Mouse (Mus musculus): ENCODE measurements at regions not wholly inside any gene's neighbourhood (a gene's known extent, or its start where the extent isn't known, plus 50 kb on each side); places are given as distances from the start of the nearest gene placed in this dataset.
"Not testable (repeated sequence)": the region's sequence is repeated elsewhere in the genome, so short reads cannot be mapped to it uniquely, and the experiment has no call there.

DNA sequence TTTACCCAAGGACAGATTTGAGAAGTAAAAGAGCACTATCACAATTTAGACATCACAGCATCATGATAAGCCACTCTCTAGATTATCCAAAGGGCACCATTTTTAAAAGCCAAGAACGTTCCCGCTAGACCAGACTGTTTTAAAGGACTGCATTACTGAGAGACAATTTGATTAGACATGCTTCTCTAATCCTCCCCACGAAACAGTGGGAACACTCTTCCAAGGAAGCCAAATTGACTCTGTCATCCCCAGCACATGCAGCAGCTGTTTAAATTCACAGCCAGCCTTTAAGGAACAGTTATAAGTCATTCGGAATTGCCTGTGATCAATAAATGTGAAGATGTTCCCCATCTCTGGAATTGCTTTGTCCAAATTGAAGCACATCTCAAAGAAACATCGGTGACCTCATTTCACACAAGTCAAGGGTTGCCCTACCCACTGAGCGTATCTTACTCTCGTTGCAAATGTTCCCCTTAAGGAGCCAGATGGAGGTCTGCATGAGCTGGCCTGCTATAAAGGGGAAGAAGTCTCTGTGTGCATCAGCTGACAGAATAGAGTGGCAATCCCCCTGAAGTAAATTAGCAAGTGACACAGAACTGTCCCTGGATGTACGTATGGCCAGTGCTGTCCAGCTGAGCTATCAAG is 393.2 kb downstream of the Pid1 start:
- DNase-seq, result no peak

DNA sequence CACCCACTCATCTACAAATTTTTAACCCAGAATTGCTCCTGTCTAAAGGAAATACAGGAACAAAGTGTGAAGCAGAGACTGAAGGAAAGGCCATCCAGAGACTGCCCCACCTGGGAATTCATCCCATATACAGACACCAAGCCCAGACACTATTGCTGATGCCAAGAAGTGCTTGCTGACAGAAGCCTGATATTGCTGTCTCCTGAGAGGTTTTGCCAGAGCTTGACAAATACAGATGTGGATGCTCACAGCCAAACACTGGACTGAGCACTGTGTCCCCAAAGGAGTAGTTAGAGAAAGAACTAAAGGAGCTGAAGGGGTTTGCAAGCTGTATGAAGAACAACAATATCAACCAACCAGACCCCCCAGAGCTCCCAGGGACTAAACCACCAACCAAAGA is 399.3 kb downstream of the Pid1 start:
- DNase-seq, result not testable (repeated sequence)

DNA sequence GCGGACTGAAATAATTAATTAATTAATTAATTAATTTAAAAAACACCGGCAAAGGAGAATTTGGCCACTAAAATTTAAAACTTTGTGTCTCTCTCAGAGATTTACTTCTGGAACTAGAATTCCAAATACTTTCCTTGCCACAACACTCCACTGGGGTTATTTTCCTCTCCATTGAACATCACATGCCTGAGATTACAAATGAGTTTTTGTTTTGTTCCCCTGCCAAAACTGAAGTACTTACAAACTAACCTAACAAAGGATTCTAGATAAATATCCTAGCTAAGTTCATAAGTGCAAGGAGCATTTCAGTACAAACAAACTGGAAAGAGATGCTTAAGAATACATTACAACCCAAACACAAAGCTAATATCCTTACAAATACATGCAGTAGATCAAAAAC is 402.2 kb downstream of the Pid1 start:
- no peak for DNase-seq

DNA sequence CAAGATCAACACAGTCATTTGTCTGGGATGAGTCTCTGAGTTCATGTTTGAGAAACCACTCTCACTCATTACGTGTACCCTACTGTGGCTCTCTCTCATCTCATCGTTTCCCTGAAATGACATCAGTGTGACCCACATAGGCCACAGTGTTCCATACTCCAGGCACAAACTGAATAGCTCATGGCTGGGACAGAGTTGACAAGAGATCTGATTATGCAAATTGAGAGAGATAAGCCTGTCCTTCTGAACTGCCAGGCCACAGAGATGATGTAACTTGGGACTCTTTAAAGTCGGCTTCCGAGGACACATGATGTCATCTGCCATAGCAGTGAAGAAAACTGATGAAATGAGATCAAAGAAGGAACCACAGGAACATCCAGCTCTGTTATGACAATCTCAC is 404.2 kb downstream of the Pid1 start:
- DNase-seq, result no peak

DNA sequence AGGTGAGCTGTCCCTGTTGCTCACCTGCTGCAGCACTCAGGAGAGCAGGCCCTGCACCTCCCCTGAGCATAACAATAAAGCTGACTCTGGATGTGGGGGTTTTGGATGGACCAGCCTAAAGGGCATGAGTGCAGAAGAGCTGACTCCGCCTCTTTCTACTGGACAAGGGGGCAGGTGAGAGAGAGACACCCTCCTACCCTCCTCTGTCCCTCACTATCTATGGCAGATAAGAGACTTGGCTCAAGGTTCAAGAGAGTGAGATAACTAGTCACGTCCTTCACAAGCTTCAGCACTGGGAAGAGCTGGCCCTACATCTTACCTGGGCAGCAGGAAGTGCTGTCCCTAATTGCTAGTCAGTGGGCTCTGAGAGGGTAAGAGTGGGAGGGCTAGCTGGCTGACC is 441.1 kb downstream of the Pid1 start:
- no peak for DNase-seq

DNA sequence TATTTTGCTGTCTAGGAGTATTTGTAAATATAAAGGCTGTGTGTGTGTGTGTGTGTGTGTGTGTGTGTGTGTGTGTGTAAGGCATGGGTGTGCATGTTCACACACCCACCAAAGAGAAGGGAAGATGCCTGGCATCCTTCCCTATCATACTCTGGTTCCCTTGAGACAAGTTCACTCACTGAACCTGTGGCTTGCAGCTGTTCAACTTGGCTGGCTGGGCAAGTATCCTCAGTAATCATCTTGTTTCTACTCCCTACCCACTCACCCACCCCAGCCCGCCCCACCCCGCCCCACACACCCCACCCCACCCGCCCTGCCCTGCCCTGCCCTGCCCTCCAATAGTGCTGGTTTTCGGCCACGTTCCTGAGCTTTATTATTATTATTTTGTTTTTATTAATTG is 448.5 kb downstream of the Pid1 start:
- DNase-seq, result no peak

DNA sequence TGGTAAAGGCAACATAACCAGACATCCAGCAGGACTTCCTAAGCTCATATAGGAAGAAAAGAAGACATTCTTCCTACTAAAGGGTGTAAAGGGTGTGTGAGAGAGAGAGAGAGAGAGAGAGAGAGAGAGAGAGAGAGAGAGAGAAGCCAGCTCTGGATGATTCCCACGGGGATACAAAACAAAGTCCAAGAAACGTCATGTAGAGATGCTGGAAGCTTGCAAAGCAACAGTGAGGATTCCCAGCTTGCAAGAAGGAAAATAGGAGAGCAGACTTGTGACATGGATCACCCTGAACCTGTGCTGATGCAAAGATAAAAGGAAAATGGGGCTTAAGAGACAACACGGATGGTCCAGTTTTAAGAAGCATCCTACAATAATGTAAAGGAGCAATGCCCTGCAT is 456.6 kb downstream of the Pid1 start:
- no peak for DNase-seq

DNA sequence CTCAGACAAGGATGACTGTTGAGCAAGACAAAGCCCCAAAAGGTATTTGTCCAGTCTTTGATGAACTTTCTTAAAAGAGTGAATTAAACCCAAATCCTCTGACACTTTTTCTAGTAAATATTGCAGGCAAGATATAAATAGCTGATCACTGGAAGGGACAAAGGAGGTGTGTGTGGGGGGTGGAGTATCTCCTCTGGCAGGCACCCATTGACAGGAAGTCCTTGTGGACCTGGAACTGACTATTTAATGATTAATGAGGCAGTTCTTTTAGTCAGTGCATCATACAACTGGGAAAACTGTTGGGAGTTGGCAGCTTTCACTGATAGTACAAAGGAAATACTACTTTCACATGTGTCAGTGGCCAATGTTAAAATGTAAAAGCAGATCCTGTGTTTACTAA is 457.1 kb downstream of the Pid1 start:
- DNase-seq, result no peak

DNA sequence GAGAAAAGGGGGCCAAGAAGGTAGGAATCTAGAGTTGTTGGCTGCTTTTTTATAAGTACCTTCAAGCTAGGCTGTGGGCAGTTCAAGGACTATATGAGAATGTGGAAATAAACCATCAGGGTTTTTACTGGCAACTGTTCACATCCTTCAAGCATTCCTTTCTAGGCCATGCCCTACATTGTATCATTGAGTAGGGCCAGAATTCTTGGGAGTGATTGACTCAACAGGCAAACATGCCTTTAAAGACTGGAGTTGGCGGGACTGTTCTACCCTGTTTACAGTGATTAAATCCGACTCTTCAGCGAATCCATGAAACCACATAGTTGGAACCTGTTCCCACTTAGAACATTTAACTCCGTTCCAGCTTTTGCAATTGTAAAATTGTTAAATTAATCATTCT is 463.8 kb downstream of the Pid1 start:
- no peak for DNase-seq

DNA sequence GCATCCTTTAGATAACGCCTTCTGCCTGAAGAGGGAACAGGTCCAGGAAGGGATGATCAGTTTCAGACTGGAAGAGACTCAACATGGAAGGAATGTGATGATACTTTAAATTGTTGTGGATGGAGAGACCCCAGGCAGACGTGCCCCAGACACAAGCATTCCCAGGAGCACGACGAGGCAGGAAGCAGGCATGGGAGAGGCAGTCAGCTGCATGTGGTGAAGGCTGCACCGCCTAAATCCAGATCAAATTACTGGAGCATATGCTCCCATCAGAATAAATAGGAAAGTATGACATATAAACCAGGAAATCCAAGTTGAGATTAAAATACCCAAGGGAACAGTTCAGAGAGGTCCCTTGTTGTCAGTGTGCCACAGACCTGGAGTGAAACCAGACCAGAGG is 467.3 kb downstream of the Pid1 start:
- DNase-seq, result no peak

DNA sequence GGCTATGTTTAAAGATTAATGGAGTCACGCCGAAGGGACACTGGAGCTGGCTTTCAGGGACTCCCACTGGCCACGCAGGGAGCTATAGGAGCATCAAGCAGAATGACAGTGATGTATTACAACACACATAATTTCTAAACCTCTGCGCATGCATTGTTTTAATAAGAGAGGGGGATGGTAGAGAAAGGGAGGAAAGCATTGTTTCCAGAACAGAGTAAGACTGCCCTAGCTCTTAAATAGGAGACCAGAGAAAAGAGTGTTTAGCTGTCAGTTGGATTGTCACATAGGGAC is 471.1 kb upstream of the Sphkap start:
- no peak for DNase-seq

DNA sequence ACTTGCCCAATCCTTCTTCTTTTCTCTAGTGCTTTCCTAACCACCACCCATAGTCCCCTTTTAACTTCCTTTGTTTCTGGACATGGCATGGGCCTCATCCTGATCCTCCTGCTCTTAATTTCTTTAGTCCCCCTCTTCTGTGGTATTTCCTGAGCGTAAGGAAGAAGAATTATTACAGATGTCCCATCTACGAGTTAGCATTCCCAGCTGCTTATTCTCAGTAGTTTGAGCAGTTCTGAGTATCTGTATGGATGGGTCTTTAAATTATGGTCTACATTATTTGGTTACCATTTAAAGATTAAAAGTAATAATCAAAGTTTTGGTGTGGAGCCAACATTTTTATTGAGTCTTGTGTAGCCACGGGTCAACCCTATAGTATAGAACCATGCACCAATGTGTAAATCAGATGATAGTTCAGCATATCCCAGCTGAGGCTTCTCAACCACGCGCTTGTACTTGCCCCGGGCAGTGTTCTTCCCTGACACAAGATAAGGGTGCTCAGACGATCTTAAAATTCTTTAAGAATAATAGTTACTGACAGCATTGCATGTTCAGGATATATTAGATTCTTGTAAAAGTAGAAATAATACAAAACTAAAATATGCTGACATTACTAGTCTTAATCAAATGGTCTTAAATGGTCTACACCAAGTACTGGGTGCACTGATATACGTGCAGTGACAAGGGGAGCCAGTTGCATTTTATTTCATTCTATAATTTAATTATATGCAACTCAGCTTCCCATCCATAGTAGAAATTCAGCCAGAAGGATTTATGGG is 470.5 kb upstream of the Sphkap start:
- no peak for DNase-seq

DNA sequence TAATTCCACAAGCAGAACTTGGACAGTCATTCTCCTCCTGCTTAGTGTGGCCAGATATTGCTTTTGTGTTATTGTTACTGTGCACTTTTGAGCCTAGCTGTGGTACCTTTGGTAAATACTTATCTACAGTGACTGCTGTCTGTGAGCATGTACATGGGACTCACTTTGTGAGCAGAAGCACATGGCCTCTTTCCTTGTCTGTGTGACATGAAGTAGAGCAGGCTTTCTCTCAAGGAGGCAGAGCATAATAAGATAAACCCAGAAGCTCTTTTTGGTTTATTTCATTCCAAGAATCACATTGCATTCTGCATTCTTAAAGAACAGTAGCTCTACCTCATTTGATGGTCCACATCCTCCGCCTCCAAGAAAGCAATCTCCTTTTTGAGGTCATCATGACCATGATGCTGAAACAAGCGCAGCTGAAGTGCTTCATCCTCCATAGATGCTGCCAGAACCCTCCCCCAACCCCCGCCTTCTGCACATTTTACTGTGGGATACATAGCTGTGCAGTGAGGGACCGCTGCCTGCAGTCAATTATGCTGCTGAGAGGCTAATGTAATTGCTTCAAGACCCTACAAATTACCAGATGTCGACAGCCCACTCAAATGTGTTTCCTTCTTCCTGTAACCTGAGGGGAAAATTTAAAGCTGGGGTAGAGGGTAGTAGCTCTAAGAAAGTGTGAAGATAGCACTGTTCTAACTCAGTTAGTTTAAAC is 463.0 kb upstream of the Sphkap start:
- no peak for DNase-seq

DNA sequence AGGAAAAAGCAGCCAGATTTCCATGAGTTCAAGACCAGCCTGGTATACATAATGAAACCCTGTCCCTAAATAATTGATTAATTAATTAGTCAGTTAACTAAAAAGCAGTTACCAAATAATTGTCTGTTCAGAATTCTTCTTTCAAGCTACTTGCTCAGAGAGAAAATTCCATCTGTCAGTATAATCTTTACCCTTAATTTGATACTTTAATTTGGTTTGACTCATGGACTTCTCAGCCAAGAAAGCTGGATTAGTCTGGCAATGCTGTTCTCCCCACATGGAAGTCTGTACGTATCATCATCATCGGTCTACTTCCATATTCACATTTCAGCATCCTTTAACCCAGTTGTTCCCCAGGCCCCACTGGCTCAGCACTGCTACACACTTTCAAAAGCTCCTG is 461.0 kb upstream of the Sphkap start:
- no peak for DNase-seq

DNA sequence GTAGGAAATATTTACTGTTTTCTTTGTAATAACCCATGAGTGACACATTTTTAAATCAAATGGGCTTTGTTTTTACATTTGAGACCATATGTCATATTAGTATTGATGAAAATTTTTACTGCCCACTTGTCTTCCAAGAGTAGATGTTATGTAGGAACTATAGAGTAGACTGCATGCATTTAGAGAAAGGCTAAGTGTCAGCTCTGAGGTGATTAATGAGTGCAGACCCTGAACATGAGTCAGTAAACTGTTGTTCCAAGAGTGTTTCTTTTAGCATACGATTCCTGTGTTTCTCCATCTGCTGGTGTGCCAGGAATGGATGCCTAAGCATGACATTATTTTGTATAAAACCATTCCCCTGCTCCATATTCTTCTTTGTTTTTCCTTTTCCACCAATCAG is 454.5 kb upstream of the Sphkap start:
- DNase-seq, result no peak

DNA sequence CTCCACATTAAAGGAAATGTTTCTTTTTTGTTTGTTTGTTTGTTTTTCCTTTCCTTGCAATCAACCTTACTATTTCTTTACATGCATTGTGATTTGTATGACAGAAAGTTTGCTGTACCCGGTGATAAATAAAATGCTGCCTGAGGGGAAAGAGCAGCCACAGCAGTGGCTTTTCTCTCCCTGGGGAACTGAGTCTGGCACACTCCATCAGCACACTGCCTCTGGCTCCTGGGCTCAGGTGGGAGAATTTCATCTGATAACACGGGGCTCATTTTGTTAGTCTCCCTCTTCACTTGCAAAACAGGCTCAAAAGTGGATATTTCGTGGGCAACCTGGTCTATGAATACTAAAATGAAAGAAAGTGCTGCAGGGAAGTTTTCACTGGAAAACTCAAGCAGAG is 454.1 kb upstream of the Sphkap start:
- DNase-seq, result no peak

DNA sequence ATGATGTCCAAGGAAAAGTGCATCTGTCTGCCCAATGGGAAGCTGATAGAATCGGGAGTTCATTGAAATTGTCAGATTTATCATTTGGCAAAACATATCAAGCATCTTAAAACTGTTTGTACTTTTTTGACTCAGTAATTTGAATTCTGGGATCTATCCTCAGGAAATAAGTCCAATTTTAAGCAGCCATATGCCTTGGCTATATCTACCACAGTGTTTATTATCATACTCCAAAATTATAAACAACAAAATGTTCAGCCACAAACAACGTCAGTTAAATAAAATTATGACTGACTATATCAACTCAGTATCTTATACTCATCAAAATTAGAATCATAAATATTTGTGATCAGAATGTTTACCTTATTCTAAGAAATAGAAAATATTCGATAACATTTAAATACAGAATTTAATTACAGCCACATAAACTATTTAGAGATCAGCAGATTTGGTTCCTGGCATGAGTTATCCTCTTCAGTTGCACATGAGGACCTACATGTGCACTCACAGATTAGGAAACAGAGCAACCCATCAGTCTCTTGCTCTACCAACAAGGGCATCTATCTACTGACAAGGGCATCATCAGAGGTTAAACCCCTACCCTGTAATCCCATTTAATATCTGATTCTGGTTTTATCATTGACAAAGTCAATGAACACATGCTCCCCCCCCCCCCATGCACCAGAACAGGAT is 451.9 kb upstream of the Sphkap start:
- DNase-seq, result no peak

DNA sequence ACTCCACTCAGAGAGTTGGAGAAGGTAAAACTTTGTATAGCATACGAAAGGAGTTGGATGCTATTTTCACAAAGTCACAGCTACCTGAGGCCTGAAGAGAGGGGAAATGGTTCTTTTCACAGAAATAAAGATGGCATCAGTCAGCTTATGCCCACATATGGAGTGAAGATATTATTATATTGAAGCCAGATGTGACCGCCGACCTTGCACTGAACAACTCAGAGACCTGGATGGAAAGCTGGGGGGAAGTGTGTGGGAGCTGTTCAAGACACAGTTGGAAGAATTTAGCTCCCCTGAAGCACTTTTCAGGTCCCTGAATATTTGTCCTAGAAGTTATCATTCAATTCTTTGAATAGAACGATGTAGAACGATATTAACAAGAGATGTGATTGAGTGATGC is 446.0 kb upstream of the Sphkap start:
- DNase-seq, result no peak

DNA sequence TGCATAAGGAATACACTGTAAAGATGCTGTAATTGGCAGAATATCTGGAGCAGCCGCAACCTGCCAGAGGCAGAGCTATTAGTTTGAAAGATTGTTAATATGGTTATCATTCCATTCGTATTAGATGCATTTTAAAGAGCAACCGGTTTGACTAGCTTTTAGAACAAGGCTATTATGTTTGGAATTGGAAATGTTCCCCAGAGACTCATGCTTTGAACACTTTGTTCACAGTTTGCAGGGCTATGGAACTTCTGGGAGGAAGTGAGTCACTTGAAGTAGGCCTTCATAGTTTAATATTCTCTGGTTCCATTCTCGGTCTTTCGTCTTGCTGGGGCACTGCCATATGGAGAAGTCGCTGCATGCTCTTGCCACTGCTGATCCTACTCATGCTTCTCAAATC is 443.1 kb upstream of the Sphkap start:
- no peak for DNase-seq

DNA sequence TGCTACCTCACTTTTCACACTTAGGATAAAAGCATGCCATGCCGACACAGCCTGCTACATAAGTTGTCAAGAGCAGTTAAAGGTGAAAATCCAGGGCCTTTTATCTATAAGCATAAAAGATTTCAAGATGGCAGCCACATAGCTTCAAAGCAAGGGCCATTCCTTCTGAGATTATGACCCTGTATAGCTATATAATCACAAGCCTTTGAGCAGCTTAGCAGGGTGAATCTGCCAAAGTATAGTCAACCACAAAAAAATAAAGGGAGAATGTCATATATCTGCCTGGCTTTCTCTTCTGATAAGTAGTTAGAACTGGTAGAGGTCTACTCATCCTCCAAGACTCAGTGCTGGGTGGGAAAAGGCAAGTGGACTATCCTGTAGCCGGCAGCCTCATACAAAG is 440.4 kb upstream of the Sphkap start:
- DNase-seq, result no peak

DNA sequence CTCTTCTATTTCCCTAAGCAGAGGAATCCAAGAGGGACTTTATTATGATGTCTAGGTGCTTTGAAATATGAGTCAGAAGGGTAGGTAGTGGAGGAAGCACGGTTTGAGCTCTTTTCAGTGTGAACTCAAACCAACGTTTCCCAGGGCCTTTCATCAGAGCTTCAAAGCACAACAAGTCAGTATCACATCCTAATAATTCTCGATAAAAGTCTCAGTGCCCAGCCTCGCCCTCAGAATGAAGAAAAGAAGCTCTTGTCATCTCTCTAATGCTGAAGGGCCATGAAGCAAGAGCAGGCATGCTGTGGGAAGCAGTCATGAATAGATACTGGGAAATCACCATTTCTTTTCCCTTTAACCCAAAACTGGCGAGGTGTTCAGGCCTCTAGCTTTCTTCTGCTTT is 440.0 kb upstream of the Sphkap start:
- no peak for DNase-seq

DNA sequence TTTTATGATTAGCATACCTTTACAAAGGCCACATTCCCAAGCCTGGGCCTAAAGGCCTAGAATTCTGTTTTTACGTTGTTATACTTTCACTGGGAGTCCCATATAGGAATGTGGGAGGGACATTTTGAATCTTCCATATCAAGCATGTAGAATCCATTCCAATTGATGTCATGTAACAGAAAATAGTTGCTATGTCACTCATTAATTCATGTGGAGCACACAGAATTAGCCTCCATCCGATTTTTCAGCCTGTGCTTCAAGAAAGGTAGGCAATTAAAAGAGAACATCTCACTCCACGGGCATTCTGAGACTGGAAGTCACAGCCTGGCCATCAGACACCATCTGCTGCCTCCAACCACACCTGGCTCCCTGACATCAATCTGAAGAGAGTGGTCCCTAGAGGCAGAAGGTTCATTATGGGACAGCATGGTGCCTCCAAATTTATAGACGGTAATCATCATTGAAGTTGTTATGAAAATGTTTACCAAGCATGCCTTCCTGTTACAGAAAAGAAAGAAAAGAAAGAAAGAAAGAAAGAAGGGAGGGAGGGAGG is 436.9 kb upstream of the Sphkap start:
- no peak for DNase-seq

DNA sequence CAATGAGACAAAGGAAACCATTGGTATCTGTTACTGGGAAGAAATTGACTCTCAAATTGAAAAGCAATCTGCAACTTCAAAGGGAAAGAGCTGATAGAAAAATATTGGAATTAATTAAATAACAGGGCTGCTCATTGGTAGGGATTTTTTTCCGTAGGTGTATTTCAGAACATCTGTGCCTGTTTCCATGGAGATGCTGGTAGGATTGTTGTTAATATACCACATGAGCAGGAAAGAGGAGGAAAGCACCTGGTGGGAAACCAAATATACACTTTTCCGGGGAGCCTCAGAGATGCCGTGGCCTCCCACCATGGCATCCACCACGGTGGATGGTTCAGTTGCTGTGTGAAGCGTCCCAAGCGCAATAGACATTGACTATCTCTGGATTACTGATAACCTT is 428.0 kb upstream of the Sphkap start:
- no peak for DNase-seq

DNA sequence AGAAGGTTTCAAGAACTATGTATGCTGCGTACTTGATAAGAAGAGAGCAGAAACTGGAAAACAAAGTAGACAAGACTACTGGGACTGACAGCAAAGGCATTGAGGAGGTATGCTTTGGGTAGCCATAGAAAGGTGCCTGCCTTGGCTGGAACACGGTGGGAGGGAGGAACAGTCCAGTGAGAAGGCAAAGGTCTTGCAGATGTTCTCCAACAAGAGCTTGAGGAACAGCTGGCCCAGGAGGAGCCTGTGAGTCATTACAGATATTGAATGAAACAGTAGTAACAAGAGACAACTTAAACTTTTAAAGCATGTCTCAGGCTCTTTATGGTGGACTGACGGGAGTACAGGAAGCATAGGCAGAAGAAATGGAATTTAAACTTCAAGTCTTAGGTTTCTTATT is 424.9 kb upstream of the Sphkap start:
- no peak for DNase-seq

All from lung, postnatal 14 days (tissue).